Mouse (Mus musculus): ENCODE measurements around the gene Pcbd2. TPM values are rescaled to one million over a fixed set of nuclear protein-coding genes. Genes with fewer than 3 reads are reported as not detected.

The Pcbd2 gene
- polyA plus RNA-seq, 1 experiment from 2014 or later = 58.7 TPM

DNA sequence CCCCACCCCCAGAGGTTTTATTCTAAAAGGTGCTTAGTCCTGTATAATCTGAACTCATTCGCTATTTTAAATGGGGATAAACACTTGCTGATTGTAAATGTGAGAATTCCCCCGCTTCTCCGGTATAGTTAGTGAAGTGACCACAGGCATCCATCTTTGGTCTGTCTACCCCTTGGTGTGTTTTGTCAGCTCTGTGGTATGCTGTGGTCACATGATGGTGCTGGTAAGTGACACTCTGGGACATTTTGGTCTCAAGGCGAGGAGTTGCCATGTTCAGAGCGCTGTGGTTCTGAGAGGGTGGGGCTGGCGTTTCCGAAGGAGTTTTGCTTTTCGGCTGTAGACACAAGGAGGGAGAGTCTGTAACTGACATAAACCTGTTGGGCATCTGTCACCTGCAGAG, 10.7 kb downstream of the Pcbd2 start:
- no peak for ATAC-seq (ENCODE audit: insufficient number of reproducible peaks, insufficient read depth, low FRiP score, low read depth)
- WGBS = 80% methylated on average over 8 of the region's 8 CpGs
- Histone ChIP-seq H3K27me3 (ENCODE audit: control insufficient read depth, insufficient read depth, low read length) (no peaks in the 10 kb centered on the region), H3K4me1 (ENCODE audit: control insufficient read depth in 2 of 2, insufficient read depth in 2 of 2, low read length in 2 of 2) (no peaks in the 10 kb centered on the region), H3K36me3 (ENCODE audit: control insufficient read depth, insufficient read depth, low read length) (0 out of 2 replicates have a peak, but pooled peaks cover 2% of the 10 kb centered on the region), H3K9ac (ENCODE audit: low read length) (no peak overlapping the region), H3K4me3 (ENCODE audit: control insufficient read depth in 1 of 2, insufficient read depth in 1 of 2, low read depth in 1 of 2, low read length in 2 of 2) (no peak overlapping the region), H3K9me3 (ENCODE audit: control insufficient read depth, low read length) (no peaks in the 10 kb centered on the region), H3K27ac (replicated peaks in 1 of 2; ENCODE audit: control insufficient read depth in 1 of 2, insufficient read depth in 1 of 2, low read depth in 2 of 2, low read length in 2 of 2) (no peak overlapping the region), H3K4me2 (ENCODE audit: low read length) (no peak overlapping the region)

DNA sequence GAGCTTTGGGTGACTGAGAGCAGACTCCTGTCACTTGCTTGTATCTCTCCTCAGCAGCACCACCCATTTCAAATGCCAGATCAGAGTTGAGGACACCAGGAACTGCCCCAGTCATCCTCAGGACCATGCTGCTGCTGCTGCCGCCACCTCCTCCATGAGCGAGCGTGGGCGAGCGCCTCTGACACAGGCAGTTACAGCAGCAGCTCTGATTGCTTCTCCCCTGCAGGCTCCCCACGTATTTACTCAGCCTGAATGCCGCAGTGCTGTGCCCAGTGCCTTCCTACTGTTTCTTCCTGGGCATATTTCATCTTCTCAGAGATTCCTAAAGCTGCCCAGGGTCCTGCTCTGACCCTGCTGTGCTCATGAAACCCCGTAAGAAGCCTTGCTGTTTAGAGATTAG, 15.1 kb downstream of the Pcbd2 start:
- no peaks in the 10 kb centered on the region for H3K4me1 ChIP-seq (ENCODE audit: control insufficient read depth in 2 of 2, insufficient read depth in 2 of 2, low read length in 2 of 2)
- H3K9ac ChIP-seq (ENCODE audit: low read length) = no peak overlapping the region
- no peaks in the 10 kb centered on the region for H3K36me3 ChIP-seq (ENCODE audit: control insufficient read depth, insufficient read depth, low read length)
- ATAC-seq (ENCODE audit: insufficient number of reproducible peaks, insufficient read depth, low FRiP score, low read depth) = no peak
- no peak overlapping the region for H3K4me2 ChIP-seq (ENCODE audit: low read length)
- no peaks in the 10 kb centered on the region for H3K9me3 ChIP-seq (ENCODE audit: control insufficient read depth, low read length)
- H3K27me3 ChIP-seq (ENCODE audit: control insufficient read depth, insufficient read depth, low read length) = no peaks in the 10 kb centered on the region
- WGBS = 60% methylated on average over 8 of the region's 8 CpGs
- H3K4me3 ChIP-seq (ENCODE audit: control insufficient read depth in 1 of 2, insufficient read depth in 1 of 2, low read depth in 1 of 2, low read length in 2 of 2) = no peak overlapping the region
- no peak overlapping the region for H3K27ac ChIP-seq (replicated peaks in 1 of 2; ENCODE audit: control insufficient read depth in 1 of 2, insufficient read depth in 1 of 2, low read depth in 2 of 2, low read length in 2 of 2)

DNA sequence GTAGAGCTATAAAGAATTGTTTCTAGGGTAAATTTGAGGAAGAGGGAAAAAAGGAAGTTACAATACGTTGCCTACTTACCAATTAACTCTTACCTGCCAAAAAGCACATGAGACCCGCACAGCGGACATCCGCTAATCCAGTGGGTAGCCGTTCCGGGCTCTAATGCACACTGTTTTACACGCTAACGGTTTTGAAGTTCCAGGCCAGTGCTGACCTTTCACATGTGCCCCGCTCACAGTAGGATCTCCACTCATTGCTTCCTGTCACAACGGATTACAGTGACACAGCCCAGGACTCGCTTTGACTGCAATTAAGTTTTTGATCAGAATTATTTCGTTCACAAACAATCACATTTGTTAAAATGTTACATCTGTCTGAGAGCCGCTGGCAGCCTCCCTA, 27.2 kb downstream of the Pcbd2 start:
- Histone ChIP-seq H3K9me3 (ENCODE audit: control insufficient read depth, low read length) (no peaks in the 10 kb centered on the region), H3K4me1 (ENCODE audit: control insufficient read depth in 2 of 2, insufficient read depth in 2 of 2, low read length in 2 of 2) (peaks cover 4 to 7% of the 10 kb centered on the region in 2 experiments; a peak in 2 of 4 replicates), H3K4me3 (ENCODE audit: control insufficient read depth in 1 of 2, insufficient read depth in 1 of 2, low read depth in 1 of 2, low read length in 2 of 2) (no peak overlapping the region), H3K4me2 (ENCODE audit: low read length) (no peak overlapping the region), H3K27ac (replicated peaks in 1 of 2; ENCODE audit: control insufficient read depth in 1 of 2, insufficient read depth in 1 of 2, low read depth in 2 of 2, low read length in 2 of 2) (no peak overlapping the region), H3K36me3 (ENCODE audit: control insufficient read depth, insufficient read depth, low read length) (no peaks in the 10 kb centered on the region), H3K27me3 (ENCODE audit: control insufficient read depth, insufficient read depth, low read length) (no peaks in the 10 kb centered on the region), H3K9ac (ENCODE audit: low read length) (no peak overlapping the region)
- no peak for ATAC-seq (ENCODE audit: insufficient number of reproducible peaks, insufficient read depth, low FRiP score, low read depth)
- whole genome bisulfite sequencing = 73% methylated on average over 13 of the region's 13 CpGs

DNA sequence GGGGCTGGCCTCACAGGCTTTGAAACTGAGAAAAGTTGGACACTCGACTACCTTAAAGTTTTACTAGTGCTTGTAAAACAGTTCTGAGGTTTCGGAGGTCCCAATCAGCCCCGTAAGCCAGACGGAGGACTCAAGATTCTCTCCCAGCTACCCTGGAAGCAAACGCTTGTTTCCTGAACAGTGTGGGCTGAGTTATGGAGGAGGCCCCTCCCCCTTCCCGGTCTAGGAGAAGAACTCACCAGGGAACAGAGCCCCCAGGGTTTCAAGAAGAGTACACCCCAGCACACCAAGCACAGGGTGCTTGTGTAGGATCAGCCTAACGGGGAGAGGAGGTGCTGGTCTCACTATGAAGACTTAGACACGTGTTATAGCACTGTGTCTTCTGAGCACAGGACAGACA, 29.6 kb downstream of the Pcbd2 start:
- Histone ChIP-seq H3K4me2 (ENCODE audit: low read length) (peak overlapping the region; percentile 26), H3K36me3 (ENCODE audit: control insufficient read depth, insufficient read depth, low read length) (no peaks in the 10 kb centered on the region), H3K27me3 (ENCODE audit: control insufficient read depth, insufficient read depth, low read length) (no peaks in the 10 kb centered on the region), H3K9me3 (ENCODE audit: control insufficient read depth, low read length) (no peaks in the 10 kb centered on the region), H3K4me3 (ENCODE audit: control insufficient read depth in 1 of 2, insufficient read depth in 1 of 2, low read depth in 1 of 2, low read length in 2 of 2) (peak overlapping the region in 1 of 2 experiments; percentile 6; a peak in 1 of 4 replicates), H3K27ac (replicated peaks in 1 of 2; ENCODE audit: control insufficient read depth in 1 of 2, insufficient read depth in 1 of 2, low read depth in 2 of 2, low read length in 2 of 2) (no peak overlapping the region), H3K4me1 (ENCODE audit: control insufficient read depth in 2 of 2, insufficient read depth in 2 of 2, low read length in 2 of 2) (peaks cover 13% of the 10 kb centered on the region in 2 experiments; a peak in 3 of 4 replicates), H3K9ac (ENCODE audit: low read length) (peak overlapping the region; percentile 5; the same call in 1 of the 2 replicates)
- 32% methylated on average over 8 of the region's 8 CpGs for WGBS
- ATAC-seq (ENCODE audit: insufficient number of reproducible peaks, insufficient read depth, low FRiP score, low read depth) = no peak

DNA sequence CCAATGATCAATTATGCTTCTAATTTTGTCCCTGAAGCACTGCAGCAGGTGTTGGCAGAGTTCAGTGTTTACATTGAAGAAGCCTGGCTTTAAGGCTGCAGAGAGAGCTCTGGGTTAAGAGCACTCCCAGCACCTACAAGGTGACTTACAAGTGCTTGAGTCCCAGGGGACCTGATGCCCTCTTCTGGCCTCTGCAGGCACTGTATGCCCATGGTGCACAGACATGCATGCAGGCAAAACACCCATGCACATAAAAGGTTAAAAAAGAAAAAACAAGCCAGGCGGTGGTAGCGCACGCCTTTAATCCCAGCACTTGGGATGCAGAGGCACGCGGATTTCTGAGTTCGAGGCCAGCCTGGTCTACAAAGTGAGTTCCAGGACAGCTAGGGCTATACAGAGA, 30.5 kb downstream of the Pcbd2 start:
- 89% methylated on average over 6 of the region's 6 CpGs for WGBS
- H3K4me2 ChIP-seq (ENCODE audit: low read length) = no peak overlapping the region
- no peak overlapping the region for H3K9ac ChIP-seq (ENCODE audit: low read length)
- no peak overlapping the region for H3K4me3 ChIP-seq (ENCODE audit: control insufficient read depth in 1 of 2, insufficient read depth in 1 of 2, low read depth in 1 of 2, low read length in 2 of 2)
- H3K27ac ChIP-seq (replicated peaks in 1 of 2; ENCODE audit: control insufficient read depth in 1 of 2, insufficient read depth in 1 of 2, low read depth in 2 of 2, low read length in 2 of 2) = no peak overlapping the region
- ATAC-seq (ENCODE audit: insufficient number of reproducible peaks, insufficient read depth, low FRiP score, low read depth) = no peak
- no peaks in the 10 kb centered on the region for H3K9me3 ChIP-seq (ENCODE audit: control insufficient read depth, low read length)
- no peaks in the 10 kb centered on the region for H3K36me3 ChIP-seq (ENCODE audit: control insufficient read depth, insufficient read depth, low read length)
- no peaks in the 10 kb centered on the region for H3K27me3 ChIP-seq (ENCODE audit: control insufficient read depth, insufficient read depth, low read length)
- peaks cover 13% of the 10 kb centered on the region in 2 experiments; a peak in 3 of 4 replicates for H3K4me1 ChIP-seq (ENCODE audit: control insufficient read depth in 2 of 2, insufficient read depth in 2 of 2, low read length in 2 of 2)

DNA sequence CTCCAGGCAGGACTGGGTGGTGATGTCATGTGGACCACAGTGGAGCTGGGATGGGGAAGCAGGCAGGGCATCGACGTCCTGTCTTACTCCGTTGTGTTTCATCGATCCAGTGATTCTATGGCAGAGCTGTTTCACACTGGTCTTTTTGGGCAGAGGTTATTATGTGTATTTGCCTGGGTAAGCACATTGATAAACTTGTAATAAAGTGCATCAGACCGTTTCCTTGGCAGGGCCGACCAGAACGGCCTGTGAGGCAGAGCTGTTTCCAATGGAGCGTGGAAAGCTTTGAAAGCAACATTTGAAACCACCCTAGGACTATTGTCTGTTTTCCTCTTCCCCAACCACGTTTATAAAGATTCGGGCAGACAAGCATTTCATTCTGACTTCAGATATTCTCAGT, 33.4 kb downstream of the Pcbd2 start:
- peaks cover 13 to 16% of the 10 kb centered on the region in 2 experiments; a peak in 3 of 4 replicates for H3K4me1 ChIP-seq (ENCODE audit: control insufficient read depth in 2 of 2, insufficient read depth in 2 of 2, low read length in 2 of 2)
- no peak overlapping the region for H3K4me3 ChIP-seq (ENCODE audit: control insufficient read depth in 1 of 2, insufficient read depth in 1 of 2, low read depth in 1 of 2, low read length in 2 of 2)
- 62% methylated on average over 10 of the region's 10 CpGs for WGBS
- no peak for ATAC-seq (ENCODE audit: insufficient number of reproducible peaks, insufficient read depth, low FRiP score, low read depth)
- no peaks in the 10 kb centered on the region for H3K27me3 ChIP-seq (ENCODE audit: control insufficient read depth, insufficient read depth, low read length)
- H3K27ac ChIP-seq (replicated peaks in 1 of 2; ENCODE audit: control insufficient read depth in 1 of 2, insufficient read depth in 1 of 2, low read depth in 2 of 2, low read length in 2 of 2) = no peak overlapping the region
- H3K9ac ChIP-seq (ENCODE audit: low read length) = no peak overlapping the region
- no peaks in the 10 kb centered on the region for H3K36me3 ChIP-seq (ENCODE audit: control insufficient read depth, insufficient read depth, low read length)
- peak overlapping the region; percentile 42 for H3K4me2 ChIP-seq (ENCODE audit: low read length)
- H3K9me3 ChIP-seq (ENCODE audit: control insufficient read depth, low read length) = no peaks in the 10 kb centered on the region

DNA sequence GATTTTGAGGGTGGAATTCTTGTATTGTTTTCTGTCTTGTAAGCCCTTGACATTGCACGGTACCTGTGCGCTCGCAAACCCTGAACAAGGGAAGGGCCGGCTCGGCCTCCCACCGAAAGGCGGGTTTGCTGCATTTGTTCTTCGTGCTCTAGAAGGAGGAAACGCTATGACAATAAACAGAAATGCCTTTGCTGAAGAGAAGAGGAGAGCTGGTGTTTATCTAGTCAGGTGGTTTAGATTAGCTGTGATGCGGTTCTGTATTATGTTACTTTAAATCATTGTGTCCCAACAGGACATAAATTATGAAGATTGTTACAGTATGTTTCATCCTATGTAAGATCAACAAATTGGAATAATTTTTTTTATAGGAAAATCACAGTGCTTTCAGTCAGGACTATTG, 34.3 kb downstream of the Pcbd2 start:
- Histone ChIP-seq H3K36me3 (ENCODE audit: control insufficient read depth, insufficient read depth, low read length) (no peaks in the 10 kb centered on the region), H3K4me1 (ENCODE audit: control insufficient read depth in 2 of 2, insufficient read depth in 2 of 2, low read length in 2 of 2) (peaks cover 11 to 15% of the 10 kb centered on the region in 2 experiments; a peak in 3 of 4 replicates), H3K4me2 (ENCODE audit: low read length) (no peak overlapping the region), H3K27ac (replicated peaks in 1 of 2; ENCODE audit: control insufficient read depth in 1 of 2, insufficient read depth in 1 of 2, low read depth in 2 of 2, low read length in 2 of 2) (no peak overlapping the region), H3K9me3 (ENCODE audit: control insufficient read depth, low read length) (no peaks in the 10 kb centered on the region), H3K27me3 (ENCODE audit: control insufficient read depth, insufficient read depth, low read length) (no peaks in the 10 kb centered on the region), H3K9ac (ENCODE audit: low read length) (no peak overlapping the region), H3K4me3 (ENCODE audit: control insufficient read depth in 1 of 2, insufficient read depth in 1 of 2, low read depth in 1 of 2, low read length in 2 of 2) (no peak overlapping the region)
- ATAC-seq (ENCODE audit: insufficient number of reproducible peaks, insufficient read depth, low FRiP score, low read depth) = no peak
- WGBS = 76% methylated on average over 10 of the region's 10 CpGs

DNA sequence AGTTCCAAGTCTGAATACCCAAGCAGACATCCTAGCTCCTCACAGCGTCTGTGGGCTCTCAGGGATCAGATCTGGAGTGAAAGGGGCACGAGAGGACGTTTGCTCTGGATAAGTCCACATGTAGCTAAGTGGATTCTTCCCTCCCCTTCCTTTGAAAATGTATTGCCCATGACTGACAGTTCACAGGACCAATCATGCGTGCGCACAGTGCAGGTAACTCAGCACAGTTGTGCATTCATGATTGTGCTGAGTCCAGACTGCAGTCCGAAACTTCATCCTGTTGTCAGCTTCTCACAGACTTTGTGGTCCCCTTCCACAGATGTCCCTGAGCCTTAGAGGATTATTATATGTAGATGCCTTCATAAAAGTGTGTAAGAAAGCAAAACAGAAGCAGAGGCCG, 47.2 kb downstream of the Pcbd2 start:
- Histone ChIP-seq H3K9me3 (ENCODE audit: control insufficient read depth, low read length) (no peaks in the 10 kb centered on the region), H3K36me3 (ENCODE audit: control insufficient read depth, insufficient read depth, low read length) (no peaks in the 10 kb centered on the region), H3K9ac (ENCODE audit: low read length) (no peak overlapping the region), H3K4me2 (ENCODE audit: low read length) (no peak overlapping the region), H3K4me3 (ENCODE audit: control insufficient read depth in 1 of 2, insufficient read depth in 1 of 2, low read depth in 1 of 2, low read length in 2 of 2) (no peak overlapping the region), H3K4me1 (ENCODE audit: control insufficient read depth in 2 of 2, insufficient read depth in 2 of 2, low read length in 2 of 2) (peaks cover 0 to 4% of the 10 kb centered on the region in 2 experiments; a peak in 1 of 4 replicates), H3K27me3 (ENCODE audit: control insufficient read depth, insufficient read depth, low read length) (no peaks in the 10 kb centered on the region), H3K27ac (replicated peaks in 1 of 2; ENCODE audit: control insufficient read depth in 1 of 2, insufficient read depth in 1 of 2, low read depth in 2 of 2, low read length in 2 of 2) (no peak overlapping the region)
- 87% methylated on average over 7 of the region's 7 CpGs for WGBS
- ATAC-seq (ENCODE audit: insufficient number of reproducible peaks, insufficient read depth, low FRiP score, low read depth) = no peak

All from heart, embryonic 14.5 days (tissue).